Mouse (Mus musculus): ENCODE data around the gene C3. TPM values are rescaled to one million over a fixed set of nuclear protein-coding genes. Genes with fewer than 3 reads are reported as not detected.

Gene C3
- polyA plus RNA-seq, 1 experiment from 2014 or later, result 3.2 TPM

Small RNAs within 50 kb of the gene (microRNA-seq; reads per million reads assigned to microRNA genes)
- gene Mir6978, result not detected

Other genes starting within 250 kb of the C3 start
- gene Acer1, start 246.0 kb downstream of the C3 start, polyA plus RNA-seq (2015; fragmentation: Nextera tagmentation; extraction: Ambion mirVana), result 0.09 TPM in 1 of 2 replicates, not detected in the other
- 113 and 124 TPM in 2 replicates for gene Clpp, start 237.8 kb downstream of the C3 start, polyA plus RNA-seq (2015; fragmentation: Nextera tagmentation; extraction: Ambion mirVana)
- 41.3 and 42.6 TPM in 2 replicates for gene Alkbh7, start 230.8 kb downstream of the C3 start, polyA plus RNA-seq (2015; fragmentation: Nextera tagmentation; extraction: Ambion mirVana)
- not detected in 2 replicates for gene Pspn, start 228.1 kb downstream of the C3 start, polyA plus RNA-seq (2015; fragmentation: Nextera tagmentation; extraction: Ambion mirVana)
- gene Gtf2f1, start 216.8 kb downstream of the C3 start, polyA plus RNA-seq (2015; fragmentation: Nextera tagmentation; extraction: Ambion mirVana), result 60.0 and 61.3 TPM in 2 replicates
- 0.63 and 1.0 TPM in 2 replicates for gene Gm17949, start 216.7 kb downstream of the C3 start, polyA plus RNA-seq (2015; fragmentation: Nextera tagmentation; extraction: Ambion mirVana)
- 21.3 and 23.7 TPM in 2 replicates for gene Khsrp, start 196.6 kb downstream of the C3 start, polyA plus RNA-seq (2015; fragmentation: Nextera tagmentation; extraction: Ambion mirVana)
- gene Slc25a41, start 186.5 kb downstream of the C3 start, polyA plus RNA-seq (2015; fragmentation: Nextera tagmentation; extraction: Ambion mirVana), result not detected in 2 replicates
- gene Crb3, start 169.0 kb downstream of the C3 start, polyA plus RNA-seq (2015; fragmentation: Nextera tagmentation; extraction: Ambion mirVana), result 62.6 and 63.1 TPM in 2 replicates
- gene Slc25a23, start 168.3 kb downstream of the C3 start, polyA plus RNA-seq (2015; fragmentation: Nextera tagmentation; extraction: Ambion mirVana), result 8.1 and 9.6 TPM in 2 replicates
- gene Dennd1c, start 149.6 kb downstream of the C3 start, polyA plus RNA-seq (2015; fragmentation: Nextera tagmentation; extraction: Ambion mirVana), result 5.4 and 5.8 TPM in 2 replicates
- gene Tubb4a, start 140.4 kb downstream of the C3 start, polyA plus RNA-seq (2015; fragmentation: Nextera tagmentation; extraction: Ambion mirVana), result 12.3 and 15.0 TPM in 2 replicates
- 7.3 and 8.5 TPM in 2 replicates for gene Tnfsf9, start 122.8 kb downstream of the C3 start, polyA plus RNA-seq (2015; fragmentation: Nextera tagmentation; extraction: Ambion mirVana)
- not detected in 2 replicates for gene Cd70, start 78.4 kb downstream of the C3 start, polyA plus RNA-seq (2015; fragmentation: Nextera tagmentation; extraction: Ambion mirVana)
- gene Tnfsf14, start 34.0 kb downstream of the C3 start, polyA plus RNA-seq (2015; fragmentation: Nextera tagmentation; extraction: Ambion mirVana), result 0.26 and 0.29 TPM in 2 replicates
- gene Gpr108, start 20.3 kb upstream of the C3 start, polyA plus RNA-seq (2015; fragmentation: Nextera tagmentation; extraction: Ambion mirVana), result 41.0 and 44.2 TPM in 2 replicates
- gene Trip10, start 21.3 kb upstream of the C3 start, polyA plus RNA-seq (2015; fragmentation: Nextera tagmentation; extraction: Ambion mirVana), result 53.1 and 54.1 TPM in 2 replicates
- 3.9 and 6.4 TPM in 2 replicates for gene Vav1, start 51.0 kb upstream of the C3 start, polyA plus RNA-seq (2015; fragmentation: Nextera tagmentation; extraction: Ambion mirVana)
- 5.2 and 6.6 TPM in 2 replicates for gene Adgre1, start 130.6 kb upstream of the C3 start, polyA plus RNA-seq (2015; fragmentation: Nextera tagmentation; extraction: Ambion mirVana)

Measured in lung, embryonic 16.5 days (tissue).